Mouse (Mus musculus) CD8-positive naive resting alpha-beta T cell, adult 2 months (primary cell): ENCODE measurements around the gene Add2.
"Not testable (repeated sequence)": the region's sequence is repeated elsewhere in the genome, so short reads cannot be mapped to it uniquely, and the experiment has no call there.

ENCODE experiments used
- DNase-seq, 2 experiments: peaks; one replicate each; pipeline ENCODE4 v3.0.0; 2022; ENCODE audit warnings: low read depth in 2 of 2, low spot score in 2 of 2

The Add2 gene

GRCm38 (mm10) chr6:86028601-86029322 is at the start of gene Add2:
Add2 (plus strand) TSS chr6:86028681.
- no peak for DNase-seq

DNA sequence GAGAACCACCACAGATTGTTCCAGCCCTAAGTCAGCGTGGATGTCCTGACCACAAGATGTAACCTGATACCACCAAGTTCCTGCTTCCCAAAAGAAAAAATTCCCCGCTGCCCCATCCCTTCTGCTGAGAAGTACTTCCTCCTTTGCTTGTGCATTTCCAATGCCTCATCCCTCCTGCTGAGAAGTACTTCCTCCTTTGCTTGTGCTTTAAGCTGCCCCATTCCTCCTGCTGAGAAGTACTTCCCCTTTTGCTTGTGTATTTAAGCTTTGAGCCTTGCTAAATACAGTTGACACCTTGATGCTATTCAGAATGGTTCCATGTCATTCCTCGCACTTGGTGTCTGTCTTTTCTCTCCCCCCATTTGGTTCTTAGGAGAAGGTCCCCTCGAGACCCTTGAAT is 49.7 kb upstream of the Add2 start:
- not testable (repeated sequence) for DNase-seq

GRCm38 (mm10) chr6:85984351-85984750 is 44.1 kb upstream of the Add2 start:
- no peak for DNase-seq

- not testable (repeated sequence) for DNase-seq
These were observed 38.9 kb upstream of the Add2 start for GRCm38 (mm10) chr6:85989570-85989969.

- DNase-seq, result not testable (repeated sequence)
These were observed 37.7 kb upstream of the Add2 start for GRCm38 (mm10) chr6:85990774-85991173.

DNA sequence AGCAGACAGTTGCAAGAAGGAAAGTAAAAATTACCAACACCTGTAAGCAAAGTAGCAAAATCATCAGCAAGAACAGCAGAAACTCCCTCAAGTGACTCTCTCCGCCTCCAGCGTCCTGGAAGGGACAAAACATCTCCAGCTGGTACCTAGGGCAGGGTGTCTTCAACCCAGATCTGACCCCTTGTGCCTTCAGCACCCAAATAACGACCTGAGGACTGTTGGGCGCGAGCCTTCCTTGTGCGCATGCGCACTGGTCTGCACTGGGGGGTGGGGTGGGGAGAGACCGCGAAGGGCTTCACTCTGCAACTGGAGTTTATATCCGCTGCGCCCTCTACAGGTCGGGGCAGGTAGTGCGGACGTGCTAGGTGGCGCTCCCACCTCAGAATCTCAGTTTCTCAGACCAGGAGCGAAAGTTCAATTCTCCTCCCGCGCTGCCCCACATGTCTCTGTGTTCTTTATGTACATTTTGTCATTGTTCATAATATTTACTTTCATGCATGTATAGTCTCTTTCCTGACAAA is 25.0 kb upstream of the Add2 start:
- DNase-seq, result peak; percentile 25 to 27

- DNase-seq, result peak; percentile 65 to 69
These were observed 24.0 kb upstream of the Add2 start for GRCm38 (mm10) chr6:86004271-86005148.

GRCm38 (mm10) chr6:86009980-86010379 is 18.5 kb upstream of the Add2 start:
- DNase-seq, result peak; percentile 31 to 46

- DNase-seq, result not testable (repeated sequence)
These were observed 13.7 kb upstream of the Add2 start for GRCm38 (mm10) chr6:86014812-86015211.

- DNase-seq, result no peak
These were observed 12.6 kb upstream of the Add2 start, which contains the start of gene Figla for GRCm38 (mm10) chr6:86015871-86016270. Figla (plus strand) TSS chr6:86016171.

DNA sequence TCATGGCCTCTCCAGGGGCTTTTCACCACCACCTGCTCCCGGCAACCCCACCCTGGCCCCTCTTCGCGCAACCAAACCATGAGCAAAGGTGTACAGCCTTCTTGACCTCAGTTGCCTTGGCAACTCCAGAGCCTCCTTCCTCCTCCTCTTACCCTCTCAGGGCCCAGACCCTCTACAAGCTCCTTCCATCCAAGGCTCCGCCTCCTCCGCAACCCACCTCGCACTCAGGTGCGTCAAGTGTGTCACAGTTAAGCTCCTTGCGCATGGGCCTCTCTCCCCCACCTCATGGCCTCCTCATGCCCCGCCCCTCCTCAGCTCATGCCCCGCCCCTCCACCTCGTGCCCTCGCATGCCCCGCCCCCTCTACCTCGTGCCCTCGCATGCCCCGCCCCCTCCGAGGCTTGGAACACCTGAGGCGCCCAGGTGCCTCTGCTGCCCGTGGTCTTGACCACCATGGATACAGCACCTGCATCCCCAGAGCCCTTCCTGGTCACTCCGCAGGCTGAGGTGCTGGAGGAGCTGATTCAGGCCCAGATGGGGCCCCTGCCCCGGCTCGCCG is 11.6 kb upstream of the Add2 start:
- DNase-seq, result no peak

DNA sequence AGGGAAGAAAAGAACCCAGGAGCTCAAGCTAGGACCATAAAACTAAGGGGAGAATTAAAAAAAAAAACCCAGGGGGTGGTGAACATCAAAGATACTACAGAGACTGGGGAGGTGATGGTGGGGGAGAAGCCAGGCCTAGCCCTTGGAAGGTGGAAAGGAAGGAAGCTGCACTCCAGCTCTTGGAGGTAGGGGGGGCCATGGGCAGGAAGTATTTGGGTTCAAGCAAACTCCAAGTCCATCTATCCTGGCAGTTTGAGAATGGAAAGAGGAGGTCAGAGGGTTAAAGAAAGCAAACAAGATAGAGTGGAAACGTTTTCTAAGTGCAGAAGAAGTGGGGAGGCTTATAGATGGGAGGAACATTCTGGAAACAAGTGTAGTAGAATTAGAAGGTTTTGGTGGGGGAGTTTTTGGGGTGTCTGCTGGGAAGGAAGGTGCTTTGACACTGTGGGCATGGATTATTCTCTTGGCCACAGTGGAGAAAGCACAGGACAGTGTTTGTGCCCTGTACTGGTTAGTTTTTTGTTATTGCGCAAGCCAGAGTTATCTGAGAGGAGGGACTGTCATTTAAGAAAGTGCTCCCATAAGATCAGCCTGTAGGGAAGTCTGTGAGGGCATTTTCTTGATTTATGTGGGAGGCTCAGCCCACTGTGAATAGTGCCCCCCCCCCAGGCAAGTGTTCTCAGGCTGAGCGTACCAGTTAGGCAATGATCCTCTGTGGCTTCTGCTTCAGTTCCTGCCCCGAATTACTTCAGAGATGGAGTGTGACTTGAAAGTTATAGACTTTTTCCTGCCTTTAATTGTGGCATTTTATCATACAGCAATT is 8.9 kb upstream of the Add2 start:
- DNase-seq, result no peak

GRCm38 (mm10) chr6:86020948-86021347 is 7.5 kb upstream of the Add2 start:
- peak in 1 of 2 experiments; percentile 40 for DNase-seq

DNA sequence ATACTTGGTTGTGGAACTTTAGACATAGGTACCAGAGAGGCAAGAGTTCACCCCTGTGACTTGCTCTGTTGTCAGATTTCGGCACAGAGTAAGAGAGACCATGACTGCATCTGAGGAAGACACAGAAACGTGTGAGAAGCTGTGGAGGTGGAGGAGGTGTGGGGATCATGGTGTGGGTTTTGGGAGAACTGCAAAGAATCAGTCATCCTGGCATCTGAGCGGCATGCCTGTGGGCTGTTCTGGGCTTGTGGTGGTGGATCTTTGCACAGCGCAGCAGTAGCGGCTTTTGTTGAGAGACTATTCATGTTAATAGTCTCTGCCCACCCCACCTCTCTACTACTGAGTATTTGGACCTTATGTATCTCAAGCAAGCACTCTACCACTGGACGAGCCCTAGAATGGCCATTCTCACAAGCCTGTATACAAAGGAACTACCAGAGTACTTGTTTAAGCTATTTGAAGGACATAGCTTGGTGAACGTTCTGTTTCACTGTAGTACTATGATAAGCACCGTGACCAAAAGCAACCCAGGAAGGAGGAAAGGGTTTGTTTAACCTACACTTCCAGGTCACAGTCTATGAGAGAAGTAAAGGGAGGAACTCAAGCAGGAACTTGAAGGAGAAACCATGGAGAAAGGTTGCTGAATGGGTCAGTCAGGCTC is 1.7 kb upstream of the Add2 start:
- DNase-seq, result no peak

DNA sequence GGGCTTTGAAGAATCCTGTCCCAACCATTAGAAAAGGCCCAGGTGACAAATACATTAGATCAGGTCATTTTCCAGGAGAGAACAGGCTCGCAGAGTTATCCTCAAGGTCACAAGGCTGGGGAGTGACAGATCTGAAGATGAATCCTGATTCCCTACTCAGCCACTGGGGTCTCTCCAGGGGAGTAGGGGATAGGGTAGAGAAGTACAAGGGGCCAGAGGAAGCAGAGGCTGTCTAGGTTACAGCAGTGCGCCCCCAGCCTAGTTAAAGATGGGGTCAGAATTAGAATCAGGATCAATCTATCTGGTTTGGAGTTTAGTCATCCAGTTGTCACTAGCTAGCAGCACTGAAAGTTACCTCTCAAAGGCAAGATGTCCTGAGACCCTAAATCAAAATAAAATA is 331 bp upstream of the Add2 start:
- DNase-seq, result no peak

DNA sequence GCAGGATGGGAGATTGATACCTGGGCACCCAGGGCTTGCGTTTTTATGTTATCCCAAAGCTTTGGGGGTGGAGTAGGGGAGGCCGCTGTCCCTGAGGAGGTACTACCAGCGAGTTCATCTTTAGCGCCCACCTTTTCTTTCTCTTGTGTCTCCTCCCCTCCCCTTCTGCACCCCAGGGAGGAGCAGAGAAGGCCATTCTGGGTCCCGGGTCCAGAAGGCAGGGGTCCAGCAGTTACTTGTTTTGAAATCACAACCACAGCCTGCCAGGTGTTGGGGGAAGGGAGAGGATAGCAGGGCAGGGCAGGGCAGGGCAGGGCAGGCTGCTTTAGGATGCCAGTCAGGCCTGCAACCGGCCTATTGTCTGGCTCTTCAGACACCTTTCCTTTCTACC is 837 bp downstream of the Add2 start:
- DNase-seq, result no peak

DNA sequence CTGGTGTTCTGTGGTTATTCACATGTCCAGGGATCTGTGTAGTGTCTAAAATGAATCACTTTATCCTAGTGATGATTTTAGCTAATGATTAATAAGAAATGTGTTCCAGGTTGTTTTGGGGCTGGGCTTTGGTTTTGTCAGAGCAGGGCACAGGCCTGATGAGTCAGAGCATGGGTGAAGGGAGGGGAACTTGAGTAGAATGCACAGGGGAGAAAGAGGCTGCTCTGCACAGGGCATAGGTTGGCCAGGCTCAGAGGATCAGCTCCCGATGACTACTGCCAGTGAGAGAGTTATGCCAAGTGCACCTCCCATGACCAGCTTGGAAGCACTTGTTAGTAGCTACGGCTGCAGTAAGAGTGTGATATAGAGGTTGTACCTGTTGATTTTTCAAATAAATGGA is 3.0 kb downstream of the Add2 start:
- no peak for DNase-seq

GRCm38 (mm10) chr6:86033635-86034034 is 5.2 kb downstream of the Add2 start:
- DNase-seq, result no peak

- no peak for DNase-seq
These were observed 10.4 kb downstream of the Add2 start for GRCm38 (mm10) chr6:86038901-86039300.

DNA sequence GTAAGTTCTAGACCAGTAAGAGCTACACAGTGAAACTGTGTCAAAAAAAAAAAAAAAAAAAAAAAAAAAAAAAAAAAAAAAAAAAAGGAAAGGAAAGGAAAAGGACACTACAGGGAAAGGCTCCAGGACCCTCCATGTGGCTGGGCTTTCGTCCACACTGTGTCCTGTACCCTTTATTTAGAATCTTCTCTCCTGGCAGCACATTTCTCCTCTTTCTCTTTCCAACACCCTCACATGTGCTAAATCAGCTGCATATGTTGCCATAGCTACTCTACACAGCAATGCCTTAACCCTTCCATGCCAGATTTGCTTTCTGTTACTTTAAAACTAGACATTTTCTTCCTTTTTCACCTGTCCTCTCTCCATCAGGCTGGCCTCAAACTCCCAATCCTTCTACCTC is 11.7 kb downstream of the Add2 start:
- no peak for DNase-seq
